Mouse (Mus musculus): ENCODE results near the gene Ofcc1. TPM values are rescaled to one million over a fixed set of nuclear protein-coding genes. Genes with fewer than 3 reads are reported as not detected.
A peak's percentile ranks its signal among the peaks of the same experiment; 100 is the strongest.

Gene Ofcc1
- total RNA-seq, 2 experiments from 2014 or later = not detected

- DNase-seq (ENCODE audit: low spot score in 2 of 2) = no peak
- intact Hi-C loops (cut with DNase I) = no loop called here
Measured at GRCm38 (mm10) chr13:40028827-40029226, 332.4 kb downstream of the Ofcc1 start.

- intact Hi-C loops (cut with DNase I) = no loop called here
- DNase-seq (ENCODE audit: low spot score in 2 of 2) = no peak
Measured at GRCm38 (mm10) chr13:40025816-40026215, 335.4 kb downstream of the Ofcc1 start.

GRCm38 (mm10) chr13:40023201-40023777 lies 338.0 kb downstream of the Ofcc1 start:
- intact Hi-C loops (cut with DNase I) = no loop called here
- no peak for DNase-seq (ENCODE audit: low spot score in 2 of 2)

- DNase-seq (ENCODE audit: low spot score in 2 of 2) = no peak
- intact Hi-C loops (cut with DNase I) = no loop called here
Measured at GRCm38 (mm10) chr13:40022609-40023008, 338.6 kb downstream of the Ofcc1 start.

- intact Hi-C loops (cut with DNase I) = no loop called here
- no peak for DNase-seq (ENCODE audit: low spot score in 2 of 2)
Measured at GRCm38 (mm10) chr13:40000236-40000635, 361.0 kb downstream of the Ofcc1 start.

- DNase-seq (ENCODE audit: low spot score in 2 of 2) = peak in 1 of 2 experiments; percentile 3
- intact Hi-C loops (cut with DNase I) = no loop called here
Measured at GRCm38 (mm10) chr13:39997901-39998300, 363.3 kb downstream of the Ofcc1 start.

- intact Hi-C loops (cut with DNase I) = no loop called here
- no peak for DNase-seq (ENCODE audit: low spot score in 2 of 2)
Measured at GRCm38 (mm10) chr13:39979294-39980061, 381.8 kb downstream of the Ofcc1 start.

- DNase-seq (ENCODE audit: low spot score in 2 of 2) = no peak
- intact Hi-C loops (cut with DNase I) = no loop called here
Measured at GRCm38 (mm10) chr13:39968349-39969016, 392.8 kb downstream of the Ofcc1 start.

- intact Hi-C loops (cut with DNase I) = loop anchor here (5.0 kb wide), 1 partner anchor 310 kb away; no protein-coding TSS in a partner anchor
- DNase-seq (ENCODE audit: low spot score in 2 of 2) = no peak
Measured at GRCm38 (mm10) chr13:39957226-39957625, 404.0 kb downstream of the Ofcc1 start.

- intact Hi-C loops (cut with DNase I) = loop anchor here (5.0 kb wide), 1 partner anchor 309 kb away; no protein-coding TSS in a partner anchor
- no peak for DNase-seq (ENCODE audit: low spot score in 2 of 2)
Measured at GRCm38 (mm10) chr13:39956017-39956416, 405.2 kb downstream of the Ofcc1 start.

Measured in left cerebral cortex, postnatal 14 days (tissue).